Mouse (Mus musculus) induced T-regulatory cell, adult 2 months (primary cell): ENCODE measurements at regions not wholly inside any gene's neighbourhood (a gene's known extent, or its start where the extent isn't known, plus 50 kb on each side); places are given as distances from the start of the nearest gene placed in this dataset.

Experiments
- DNase-seq: peaks from one replicate; pipeline ENCODE4 v3.0.0-alpha.2; 2012; ENCODE audit warnings: low read depth

GRCm38 (mm10) chr1:76927041-76927440 lies 587.8 kb downstream of the Epha4 start:
- DNase-seq, result no peak

DNA sequence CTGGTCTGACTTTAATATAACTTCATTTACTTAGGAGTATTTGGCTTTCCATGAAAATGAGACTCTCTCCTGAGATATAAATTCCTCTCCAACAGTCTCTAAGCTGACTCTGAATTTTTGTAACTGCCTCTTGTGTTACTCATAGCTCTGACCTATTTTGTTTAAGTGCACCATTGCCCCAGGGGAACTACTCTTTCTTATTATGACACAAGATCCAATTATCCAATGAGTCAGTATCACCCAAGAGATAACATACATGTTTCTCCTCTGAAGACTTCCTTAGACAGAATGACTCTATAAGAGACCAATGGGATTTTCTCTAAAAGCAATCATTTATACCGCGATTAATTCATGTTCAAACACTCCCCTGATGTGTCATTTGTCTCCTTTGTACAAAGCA lies 586.9 kb downstream of the Epha4 start:
- no peak for DNase-seq

DNA sequence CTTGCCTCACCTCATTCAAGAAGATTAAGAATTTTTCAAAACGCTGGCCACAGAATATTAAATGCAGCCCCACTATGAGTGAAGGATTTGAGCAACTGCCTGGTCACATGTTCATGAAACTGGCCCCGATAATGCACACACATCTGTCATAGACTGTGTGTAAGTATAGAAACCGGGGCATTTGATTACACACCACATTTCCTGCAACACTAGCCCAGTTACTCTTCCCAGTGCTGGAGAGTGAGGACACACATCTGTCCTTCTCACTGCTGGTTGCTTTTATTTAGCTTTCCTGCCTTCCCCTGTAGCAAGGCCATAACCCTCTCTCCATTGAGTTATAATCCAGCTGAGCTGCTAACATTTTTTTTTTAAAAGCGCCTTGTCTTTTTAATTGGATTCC lies 581.4 kb downstream of the Epha4 start:
- no peak for DNase-seq

DNA sequence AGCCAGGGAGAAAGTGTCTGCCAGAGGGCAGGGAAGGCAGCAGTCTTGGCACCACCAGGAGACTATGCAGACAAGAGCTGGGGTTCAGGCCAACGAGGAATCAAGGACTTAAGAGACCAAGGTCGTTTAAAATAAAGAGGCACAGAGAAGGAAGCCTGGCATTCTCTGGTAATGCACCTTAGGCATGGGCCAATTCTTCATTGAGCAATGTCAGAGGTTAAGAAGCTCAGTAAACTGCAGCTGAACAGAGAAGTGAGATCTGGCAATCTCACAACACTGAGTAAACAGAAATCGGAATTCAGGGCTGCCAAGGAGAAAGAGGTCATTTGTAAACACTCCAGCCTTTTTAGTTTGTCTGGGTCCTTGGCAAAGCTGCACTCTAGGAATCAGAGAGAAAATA lies 572.2 kb downstream of the Epha4 start:
- DNase-seq, result no peak

DNA sequence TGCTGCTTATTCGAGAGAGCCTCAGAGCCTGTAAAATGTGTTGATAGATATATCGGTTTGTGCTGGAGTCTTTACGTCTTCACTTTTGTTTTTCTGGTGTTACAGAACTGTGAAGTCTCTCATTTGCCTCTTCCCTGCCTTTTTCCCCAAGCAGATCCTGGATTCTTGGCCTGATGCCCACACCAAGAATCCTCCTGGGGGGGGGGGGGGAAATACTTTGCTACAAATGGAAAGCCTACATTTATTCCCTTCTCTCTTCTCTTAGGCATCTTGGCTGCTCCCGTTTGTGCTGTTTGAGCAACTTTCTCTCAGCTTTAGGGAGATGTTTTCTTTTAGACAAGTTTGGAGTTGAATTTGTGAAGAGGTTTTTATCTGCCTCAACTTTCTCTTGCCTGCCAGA lies 570.8 kb downstream of the Epha4 start:
- DNase-seq, result no peak

GRCm38 (mm10) chr1:76955031-76955430 lies 559.9 kb downstream of the Epha4 start:
- no peak for DNase-seq

DNA sequence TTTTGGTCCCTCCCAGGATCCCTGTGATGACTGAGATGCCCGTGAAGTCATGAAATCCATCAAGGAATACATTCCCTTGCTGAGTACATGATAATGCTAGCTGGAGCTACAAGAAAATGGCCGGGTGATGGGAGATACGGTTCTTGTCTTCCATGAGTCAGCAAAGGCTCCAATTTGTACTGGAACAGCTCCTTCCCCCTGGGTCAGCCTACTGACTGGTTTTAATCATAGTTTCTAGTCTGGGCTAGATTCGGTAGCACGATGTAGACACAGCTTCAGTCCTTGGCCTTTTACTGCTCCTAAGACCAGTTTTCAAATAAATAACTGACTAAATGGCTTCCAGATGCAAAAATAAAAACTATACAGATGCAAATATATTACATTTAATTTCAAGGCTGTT lies 557.5 kb downstream of the Epha4 start:
- no peak for DNase-seq

GRCm38 (mm10) chr1:76958706-76959105 lies 556.2 kb downstream of the Epha4 start:
- no peak for DNase-seq

- no peak for DNase-seq
Observed at GRCm38 (mm10) chr1:76972454-76972853, 542.4 kb downstream of the Epha4 start.

GRCm38 (mm10) chr1:76975077-76975945 lies 539.6 kb downstream of the Epha4 start:
- no peak for DNase-seq

DNA sequence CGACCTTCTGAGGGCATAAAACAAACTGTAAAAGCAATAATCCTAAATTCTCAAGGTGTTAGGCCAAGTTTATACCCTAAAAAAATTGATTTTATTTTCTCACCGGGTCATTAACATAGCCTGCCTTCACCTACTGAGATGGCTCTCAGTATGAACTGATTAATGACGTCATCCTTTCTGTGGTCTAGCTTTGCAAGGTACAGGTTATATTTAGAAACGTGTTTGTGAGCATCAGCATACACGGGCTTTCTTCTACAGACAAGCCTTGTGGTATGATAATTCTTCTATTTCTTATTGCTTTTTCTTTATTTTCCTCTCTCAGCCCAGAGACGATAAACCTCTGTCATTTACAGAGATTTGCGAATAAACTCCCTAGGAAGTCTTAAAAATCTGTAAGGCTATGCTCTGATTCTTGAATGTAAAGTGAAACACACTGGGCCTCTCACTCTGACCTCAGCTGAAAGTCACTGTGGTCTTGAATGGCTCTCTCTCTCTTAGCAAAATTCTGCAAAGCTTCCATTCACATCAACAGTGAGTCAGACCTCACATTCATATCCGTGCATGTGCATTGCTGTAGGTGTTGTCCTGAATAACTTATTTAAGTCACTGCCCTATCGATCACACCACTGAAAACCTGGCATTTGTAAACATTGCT lies 534.3 kb downstream of the Epha4 start:
- DNase-seq, result no peak

- DNase-seq, result no peak
Observed at GRCm38 (mm10) chr1:76993776-76994175, 521.1 kb downstream of the Epha4 start.

- no peak for DNase-seq
Observed at GRCm38 (mm10) chr1:77008001-77008400, 506.9 kb downstream of the Epha4 start.

GRCm38 (mm10) chr1:77010608-77011214 lies 504.2 kb downstream of the Epha4 start:
- no peak for DNase-seq

DNA sequence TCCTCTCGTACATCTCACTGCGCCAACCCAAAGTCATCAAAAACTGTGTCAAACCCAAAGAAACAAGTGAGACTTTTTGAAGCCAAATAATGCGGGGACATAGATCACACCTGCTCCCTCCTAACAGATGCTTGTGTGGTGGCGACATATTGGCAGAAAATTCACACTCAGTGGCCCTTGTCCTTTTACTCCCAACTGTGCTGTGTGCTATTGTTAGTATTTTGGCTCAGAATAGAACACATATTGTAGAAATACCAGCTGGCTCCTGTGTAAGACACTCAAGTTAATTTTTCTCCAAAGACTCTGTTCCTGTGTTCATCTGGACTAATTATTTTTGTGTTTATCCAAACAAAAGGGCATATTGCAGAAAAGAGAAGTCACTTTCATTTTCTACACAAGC lies 487.2 kb downstream of the Epha4 start:
- no peak for DNase-seq

DNA sequence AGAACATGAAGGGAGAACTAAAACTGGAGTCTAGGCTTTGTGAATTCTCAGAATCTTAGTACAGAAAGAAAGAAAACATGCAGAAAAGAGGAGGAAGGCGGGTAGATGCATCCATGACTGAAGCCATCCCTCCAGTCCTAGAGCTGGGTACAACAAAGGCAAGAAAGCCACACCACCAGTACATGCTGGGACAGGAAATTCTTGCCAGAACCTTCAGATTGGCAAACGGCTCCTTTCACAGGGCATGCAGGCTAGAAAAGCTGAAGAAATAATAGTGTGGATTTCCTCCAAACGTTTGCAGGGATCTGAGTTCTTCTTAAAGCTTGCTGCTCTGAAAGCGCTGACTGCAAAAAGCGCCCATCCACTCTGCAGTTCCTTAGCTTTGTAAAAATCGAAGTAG lies 486.7 kb downstream of the Epha4 start:
- DNase-seq, result no peak

DNA sequence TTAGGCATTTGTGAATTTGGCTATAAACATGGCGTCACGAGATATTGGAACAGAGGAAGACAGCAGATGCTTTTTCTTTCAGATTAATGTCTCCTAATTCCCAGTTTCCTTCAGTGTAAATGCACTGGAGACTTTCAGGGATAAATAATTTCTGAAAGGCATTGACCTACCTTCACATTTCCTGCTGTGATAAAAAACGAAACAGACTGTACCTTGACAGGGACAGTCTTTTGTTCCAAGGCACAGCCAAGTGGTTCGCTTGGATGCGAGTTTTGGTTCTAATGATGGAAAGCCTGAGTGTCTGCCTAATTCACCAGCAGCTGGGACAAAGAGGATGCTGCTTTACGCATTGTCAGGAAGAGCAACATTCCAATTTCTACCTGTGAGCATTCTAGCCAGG lies 485.8 kb downstream of the Epha4 start:
- no peak for DNase-seq

DNA sequence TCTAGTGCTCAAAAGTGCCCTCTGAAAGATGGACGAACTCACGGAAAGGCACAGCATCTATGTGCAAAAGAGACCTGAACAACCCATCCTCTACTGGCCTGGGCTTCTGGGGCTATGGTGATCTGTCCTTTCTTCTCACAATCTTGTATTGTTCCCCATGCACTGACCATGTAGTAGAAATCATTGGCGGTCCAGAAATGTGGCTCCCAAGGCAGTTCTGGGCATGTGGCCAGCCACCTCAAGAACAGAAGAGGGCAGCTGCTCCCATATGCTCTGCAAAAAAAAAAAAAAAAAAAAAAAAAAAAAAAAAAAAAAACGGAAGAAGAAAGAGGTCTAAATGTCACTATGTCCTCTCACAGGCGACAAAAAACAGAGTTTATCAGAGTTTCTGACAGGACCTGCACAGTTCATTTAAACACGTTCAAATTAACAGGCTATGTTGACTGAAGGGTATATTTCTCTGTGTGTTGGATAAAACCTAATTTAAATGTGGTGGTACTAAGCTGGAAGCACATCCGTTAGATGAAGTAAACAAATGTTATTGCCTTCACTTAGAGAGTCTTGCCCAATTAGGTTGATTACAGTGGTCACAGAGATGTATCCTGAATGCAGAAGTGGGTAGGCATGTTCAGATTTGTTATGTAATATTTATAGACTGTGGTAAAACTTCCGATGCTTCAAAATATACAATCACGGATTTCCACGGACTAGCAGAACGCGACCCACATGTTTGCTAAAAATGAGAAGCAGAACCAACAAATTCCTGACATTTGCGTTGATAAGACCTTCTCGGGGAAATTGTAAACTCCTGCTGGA lies 470.9 kb downstream of the Epha4 start:
- no peak for DNase-seq

- DNase-seq, result no peak
Observed at GRCm38 (mm10) chr1:77048720-77049406, 466.0 kb downstream of the Epha4 start.

DNA sequence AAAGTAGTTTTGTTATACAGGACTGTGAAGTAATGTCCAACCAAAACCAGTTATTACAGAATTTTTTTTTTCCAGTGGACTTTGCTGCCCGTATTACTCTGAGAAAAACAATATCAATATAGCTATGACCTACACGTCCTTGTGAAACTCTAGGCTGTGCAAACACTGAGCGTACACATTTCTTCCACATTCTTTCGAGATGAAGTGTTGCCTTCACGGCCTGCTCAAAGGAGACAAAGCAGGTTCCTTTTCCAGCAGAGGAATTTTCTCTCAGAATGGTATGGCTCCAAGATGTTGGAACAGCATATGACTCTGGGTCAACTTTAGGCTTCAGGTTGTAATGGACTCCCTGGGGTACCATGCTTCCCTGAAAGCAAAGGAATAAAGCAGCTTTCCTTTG lies 463.6 kb downstream of the Epha4 start:
- DNase-seq, result no peak

- DNase-seq, result no peak
Observed at GRCm38 (mm10) chr1:77053837-77054540, 460.9 kb downstream of the Epha4 start.
